Mouse (Mus musculus) kidney, adult 18-20 months (tissue): ENCODE results near the gene Slc25a47.
"Not testable (repeated sequence)": the region's sequence is repeated elsewhere in the genome, so short reads cannot be mapped to it uniquely, and the experiment has no call there.

ENCODE experiments used
- DNase-seq: peaks from one replicate; pipeline ENCODE4 v3.0.0; 2021

Gene Slc25a47

DNA sequence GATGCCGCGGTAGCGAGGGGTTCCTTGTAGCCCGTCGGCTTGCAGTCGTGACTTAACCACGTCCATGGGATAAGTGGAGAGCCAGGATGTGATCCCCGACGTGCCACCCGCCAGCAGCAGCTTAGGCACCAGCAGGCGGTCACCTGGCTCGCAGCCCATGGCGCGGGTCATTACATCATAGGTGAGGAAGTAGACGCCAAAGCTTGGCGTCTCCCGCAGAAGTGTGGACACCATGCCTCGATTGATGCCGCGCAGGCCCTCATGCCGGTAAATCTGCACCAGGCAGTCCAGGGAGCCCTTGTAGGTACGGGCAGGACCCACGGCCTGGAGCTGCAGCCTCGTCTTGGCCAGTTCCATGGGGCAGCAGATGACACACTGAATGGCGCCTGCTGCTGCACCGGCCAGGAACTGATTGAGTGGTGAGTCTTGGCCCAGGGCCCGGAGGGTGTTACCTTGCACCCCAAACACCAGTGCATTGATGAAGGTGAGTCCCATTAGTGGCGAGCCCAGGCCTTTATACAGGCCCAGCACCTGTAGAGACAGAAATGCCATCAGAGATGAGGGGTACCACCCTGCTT is 8.8 kb upstream of the Slc25a47 start:
- DNase-seq = no peak

DNA sequence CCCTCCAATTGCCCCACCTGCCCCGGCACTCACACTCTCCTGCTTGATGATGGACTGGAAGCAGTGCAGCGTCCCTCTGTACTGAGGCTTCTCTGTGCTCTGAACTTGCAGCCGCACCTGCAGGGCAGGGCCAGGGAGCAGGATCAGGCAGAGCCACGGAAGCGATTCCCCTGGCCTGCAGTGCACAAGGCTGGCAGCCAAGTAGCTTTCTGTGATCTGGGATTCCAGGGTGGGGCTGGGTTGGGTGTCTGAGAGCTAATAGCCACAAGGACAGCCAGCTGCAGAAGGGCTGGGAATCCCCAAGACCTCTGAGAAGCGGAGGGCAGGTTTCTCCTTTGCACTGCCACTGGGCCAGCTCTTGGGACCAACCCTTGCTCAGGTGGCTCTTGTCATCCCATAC is 8.2 kb upstream of the Slc25a47 start:
- no peak for DNase-seq

DNA sequence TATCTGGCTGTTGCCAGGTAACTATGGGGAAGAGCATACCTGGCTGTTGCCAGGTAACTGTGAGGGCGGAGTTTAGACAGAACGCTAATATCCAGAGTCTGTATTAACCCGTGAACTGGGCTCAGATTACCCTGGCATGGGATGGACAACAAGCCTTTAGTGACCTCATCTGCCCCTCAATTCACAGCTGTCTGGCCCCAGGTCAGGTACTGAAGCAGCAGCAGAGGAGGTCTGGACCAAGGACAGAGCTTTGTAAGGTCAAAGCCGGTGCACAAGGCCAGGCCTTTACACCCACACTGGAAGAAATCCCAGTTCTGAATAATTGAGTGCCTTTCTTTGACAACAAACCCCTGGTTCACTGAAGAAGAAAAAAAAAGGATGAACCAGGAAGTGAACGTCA is 6.2 kb upstream of the Slc25a47 start:
- DNase-seq = no peak

GRCm38 (mm10) chr12:108830358-108830757 is 5.5 kb upstream of the Slc25a47 start:
- no peak for DNase-seq

DNA sequence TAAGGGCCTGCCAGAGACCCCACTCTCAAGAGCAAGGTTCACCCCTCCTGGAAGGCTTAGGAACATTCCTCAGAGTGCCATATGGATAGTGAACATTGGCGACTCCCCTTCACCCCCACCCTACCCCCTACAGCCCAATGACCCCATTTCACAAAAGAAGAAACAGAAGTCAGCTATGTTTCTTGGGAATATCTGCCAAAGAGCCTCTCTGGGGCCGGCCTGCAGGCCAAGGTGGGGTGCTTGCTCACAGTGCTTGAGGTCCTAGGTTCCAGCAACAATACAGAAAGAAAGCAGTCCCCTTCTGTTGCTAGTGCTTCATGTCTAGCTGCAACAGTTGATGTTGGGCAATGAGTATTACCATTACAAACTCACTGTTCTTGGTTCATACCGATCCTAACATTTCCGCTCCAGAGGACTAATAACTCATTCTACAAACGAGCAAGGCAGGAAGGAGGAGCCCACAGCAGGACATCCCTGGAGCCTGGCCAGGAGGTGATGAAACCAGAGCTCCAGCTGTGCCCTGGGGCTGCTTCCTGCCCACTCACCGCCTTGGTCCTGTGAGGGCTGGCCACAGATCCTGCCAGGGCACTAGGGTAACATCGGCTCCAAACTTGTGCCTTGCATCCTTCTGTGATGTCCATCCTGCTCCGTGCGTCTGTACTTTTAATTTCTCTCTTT is 3.7 kb upstream of the Slc25a47 start:
- DNase-seq = peak; percentile 72

DNA sequence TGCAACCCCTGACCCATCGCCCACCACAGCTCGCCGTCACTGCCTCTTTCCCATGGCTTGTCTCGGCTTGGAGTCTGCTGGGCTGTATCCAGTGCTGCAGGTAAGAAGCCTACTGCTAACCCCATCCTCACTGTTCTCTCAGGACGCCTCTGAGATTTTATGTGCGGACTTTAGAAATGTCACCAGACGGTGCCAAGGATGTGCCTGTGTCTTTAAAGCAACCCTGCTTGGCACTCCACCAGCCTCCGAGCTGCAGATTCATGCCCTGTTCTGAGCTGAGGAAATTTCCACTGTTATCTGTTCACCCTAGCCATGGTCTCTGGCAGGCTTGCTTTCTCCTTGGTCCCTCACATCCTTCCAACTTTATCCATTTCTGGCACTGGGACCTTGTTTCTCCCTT is 3.0 kb upstream of the Slc25a47 start:
- peak; percentile 39 for DNase-seq

GRCm38 (mm10) chr12:108833408-108833807 is 2.4 kb upstream of the Slc25a47 start:
- DNase-seq = no peak

DNA sequence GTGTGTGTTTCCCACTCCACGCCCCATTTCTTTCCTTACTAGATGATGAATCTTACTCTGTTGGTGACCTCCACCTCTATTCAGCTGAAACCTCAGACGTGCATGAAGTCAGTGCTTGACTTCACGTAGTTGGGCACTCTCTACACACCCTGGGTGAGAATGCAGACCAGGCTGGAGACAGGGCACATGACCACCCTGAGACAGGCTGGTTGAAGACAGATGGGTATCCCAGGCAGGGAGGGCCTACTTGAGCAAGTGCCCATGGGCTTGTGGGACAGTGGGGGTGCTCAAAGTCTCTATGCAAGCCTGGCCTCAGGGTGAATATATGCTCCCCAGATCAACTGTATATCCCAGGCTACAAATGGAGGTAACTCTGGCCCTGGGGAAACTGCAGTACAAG is 1.5 kb upstream of the Slc25a47 start:
- DNase-seq = no peak

DNA sequence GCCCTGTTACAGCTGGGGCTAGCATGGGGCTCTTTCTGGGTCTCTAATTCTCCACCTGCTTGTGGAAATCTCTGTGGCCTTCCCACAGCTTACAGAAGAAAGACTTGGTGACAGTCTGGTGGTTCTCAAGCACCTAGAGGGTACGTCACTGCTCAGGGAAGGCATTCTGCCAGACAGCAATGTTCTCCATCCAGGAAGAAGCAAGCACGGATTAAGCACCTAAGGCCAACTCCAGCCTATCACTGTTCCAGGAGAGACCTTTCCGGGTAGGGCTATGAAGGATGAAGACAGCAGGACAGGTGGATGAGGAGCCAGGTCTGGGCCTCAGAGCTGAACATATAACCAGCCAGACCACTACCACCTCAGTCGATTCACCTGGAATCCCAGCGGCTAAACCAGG is 1.1 kb upstream of the Slc25a47 start:
- no peak for DNase-seq

DNA sequence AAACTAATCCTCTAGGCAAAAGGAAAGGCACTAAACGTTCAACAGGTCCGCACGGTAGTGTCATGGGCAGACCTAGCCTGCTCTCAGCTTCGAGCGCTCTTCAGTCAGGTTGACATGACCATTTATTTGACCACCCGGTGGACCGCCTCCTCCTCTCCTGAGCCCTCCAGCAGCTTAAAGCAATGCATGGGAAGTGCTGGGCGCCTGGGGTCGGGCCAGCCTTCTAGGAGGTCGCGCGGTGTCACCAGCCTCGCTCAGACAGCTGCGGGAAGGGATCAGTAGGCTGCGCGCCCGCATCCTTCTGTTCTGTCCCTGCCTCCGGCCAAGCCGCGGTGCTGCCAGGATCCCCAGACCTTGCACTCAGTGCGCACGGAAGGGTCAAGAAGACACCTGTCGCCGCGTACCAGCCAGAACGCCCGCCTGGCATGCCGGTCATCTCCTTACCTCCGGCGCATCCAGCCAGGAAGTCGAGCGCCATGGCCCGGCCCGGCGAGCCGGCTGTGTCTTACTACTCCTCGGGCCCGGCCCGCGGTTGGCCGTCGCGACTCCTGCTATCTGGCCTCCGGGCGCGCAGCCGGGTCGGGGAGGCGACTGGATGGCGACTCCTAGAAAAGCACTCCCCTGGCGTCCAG is 522 bp upstream of the Slc25a47 start:
- no peak for DNase-seq

DNA sequence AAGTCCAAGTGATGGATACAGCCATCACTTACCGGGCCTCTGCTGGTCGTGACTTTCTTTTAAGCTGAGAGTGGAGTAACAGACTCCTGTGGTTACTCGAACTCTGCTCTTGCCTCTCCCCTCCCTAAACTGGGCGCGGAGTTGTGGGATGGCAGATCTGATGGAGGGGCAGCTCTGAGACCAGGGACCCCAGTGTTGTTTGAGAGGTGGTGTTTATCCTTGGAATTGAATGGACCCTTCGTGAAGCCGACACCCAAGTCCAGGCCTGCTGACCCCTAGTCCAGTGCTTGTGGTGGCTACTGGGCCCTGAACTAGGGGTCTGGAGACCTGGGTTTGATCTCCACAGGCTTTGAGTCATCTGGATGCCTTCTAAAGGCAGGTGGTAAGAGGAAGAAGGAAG is 876 bp downstream of the Slc25a47 start:
- DNase-seq = no peak

GRCm38 (mm10) chr12:108841181-108841580 is 5.3 kb downstream of the Slc25a47 start:
- peak; percentile 47 for DNase-seq

- no peak for DNase-seq
Observed at GRCm38 (mm10) chr12:108842663-108843062, 6.8 kb downstream of the Slc25a47 start.

GRCm38 (mm10) chr12:108848033-108848432 is 12.2 kb downstream of the Slc25a47 start:
- not testable (repeated sequence) for DNase-seq

DNA sequence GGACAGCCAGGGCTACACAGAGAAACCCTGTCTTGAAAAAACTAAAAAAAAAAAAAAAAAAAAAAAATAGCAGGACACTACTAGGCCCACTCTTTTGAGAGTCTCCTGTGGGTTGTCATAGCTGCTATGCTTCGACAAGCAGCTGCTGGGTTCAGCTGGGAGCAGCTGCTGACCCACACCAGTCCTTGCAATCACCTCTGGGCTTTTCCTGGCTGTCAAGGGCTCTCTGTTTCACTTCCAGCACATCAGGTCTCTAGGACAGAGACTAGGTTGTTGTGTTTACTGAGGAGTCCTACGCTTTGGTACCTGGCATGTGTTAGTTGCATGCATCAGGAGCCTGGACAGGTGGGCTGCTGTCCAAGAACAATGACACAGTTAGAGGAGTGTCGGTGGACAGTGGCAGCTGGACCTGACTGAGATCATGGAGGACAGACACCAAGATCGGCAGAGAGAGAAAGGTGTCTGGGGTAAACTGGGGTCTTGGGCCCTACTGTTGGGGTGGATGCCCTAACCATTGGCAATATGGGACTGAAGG is 13.7 kb downstream of the Slc25a47 start:
- no peak for DNase-seq

- DNase-seq = peak; percentile 14
Observed at GRCm38 (mm10) chr12:108850129-108850528, 14.3 kb downstream of the Slc25a47 start.

DNA sequence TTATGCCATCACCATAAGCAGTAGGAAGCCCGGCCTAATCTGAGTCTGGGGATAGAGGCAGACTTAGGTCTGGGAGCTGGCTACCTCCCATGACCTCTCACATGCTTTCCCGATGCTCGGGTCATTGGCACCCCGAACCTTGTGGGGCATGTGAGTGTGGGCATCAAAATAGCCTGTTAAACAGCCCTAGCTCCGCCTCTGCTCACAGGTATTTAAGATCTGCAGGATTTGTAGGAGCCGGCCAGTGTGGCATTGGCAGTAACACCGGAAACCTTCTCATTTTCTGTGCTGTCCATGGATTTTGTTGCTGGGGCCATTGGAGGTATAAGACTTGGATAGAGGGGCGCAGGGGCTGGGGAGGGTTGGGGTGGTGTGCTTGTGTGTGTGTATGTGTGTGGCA is 15.0 kb downstream of the Slc25a47 start:
- DNase-seq = no peak

- DNase-seq = no peak
Observed at GRCm38 (mm10) chr12:108852822-108853221, 17.0 kb downstream of the Slc25a47 start.

DNA sequence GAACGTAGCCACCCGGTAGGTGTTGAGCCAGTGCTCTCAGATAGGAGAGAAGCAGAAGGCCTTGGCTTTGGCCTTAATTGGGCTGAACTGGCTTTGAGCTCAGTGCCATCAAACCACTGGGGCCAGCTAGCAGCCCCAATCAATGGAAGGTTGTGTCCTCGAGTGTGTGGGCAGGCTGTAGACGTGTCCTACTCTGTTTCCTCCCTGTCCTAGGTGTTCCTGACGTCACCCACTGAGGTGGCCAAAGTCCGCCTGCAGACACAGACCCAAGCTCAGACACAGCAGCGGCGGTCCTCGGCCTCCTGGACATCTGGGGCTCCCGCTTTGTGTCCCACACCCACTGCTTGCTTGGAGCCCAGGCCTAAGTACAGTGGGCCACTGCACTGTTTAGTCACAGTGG is 19.2 kb downstream of the Slc25a47 start:
- DNase-seq = no peak

- DNase-seq = no peak
Observed at GRCm38 (mm10) chr12:108856186-108856585, 20.3 kb downstream of the Slc25a47 start.

DNA sequence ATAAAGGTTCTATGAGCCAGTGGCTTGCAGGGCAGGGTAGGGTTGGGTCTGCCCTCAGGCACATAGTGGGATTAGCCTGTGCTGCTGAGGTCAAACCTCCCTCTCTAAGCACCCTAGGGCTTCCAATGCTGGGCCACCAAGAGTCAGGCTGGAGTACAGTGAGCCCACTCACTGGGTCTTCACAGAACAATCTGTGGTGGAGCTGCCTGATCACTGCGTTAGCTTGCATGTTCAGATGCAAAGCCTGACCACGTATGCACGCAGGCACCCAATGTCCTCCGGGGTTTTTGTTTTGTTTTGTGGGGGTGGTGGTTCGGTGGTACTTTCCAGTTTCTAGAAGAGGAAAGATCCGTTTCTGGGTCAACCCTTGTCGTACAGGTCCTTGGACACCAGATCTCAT is 21.3 kb downstream of the Slc25a47 start:
- no peak for DNase-seq

DNA sequence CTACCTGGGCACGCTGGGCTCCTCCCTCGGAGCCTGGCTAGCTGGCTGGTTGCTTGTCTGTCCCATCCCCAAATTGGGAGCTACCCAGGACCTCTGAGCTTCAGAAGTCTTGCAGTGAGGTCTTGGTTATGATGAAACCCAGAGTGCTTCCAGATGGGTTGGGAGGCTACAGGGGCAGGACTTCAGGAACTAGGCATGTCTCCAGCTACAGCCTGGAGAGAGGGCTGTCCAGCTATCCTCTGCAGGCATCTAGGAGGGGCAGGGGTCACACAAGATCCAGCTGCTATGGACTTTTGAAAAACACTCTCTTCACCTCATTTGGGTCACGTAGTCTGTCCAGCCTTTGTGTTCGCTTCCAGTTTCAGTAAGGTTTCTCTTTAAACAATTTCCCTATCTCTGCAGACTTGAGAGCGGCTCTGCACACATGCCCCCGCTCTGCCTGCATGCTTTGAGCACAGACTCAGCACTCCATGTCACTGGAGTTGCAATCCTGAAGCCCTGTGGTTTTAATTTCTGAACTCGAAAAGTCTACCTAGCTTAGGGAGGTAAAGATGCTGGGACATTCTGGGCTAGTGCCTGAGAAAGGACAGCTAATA is 21.8 kb downstream of the Slc25a47 start:
- peak; percentile 16 for DNase-seq

GRCm38 (mm10) chr12:108858486-108858885 is 22.6 kb downstream of the Slc25a47 start:
- DNase-seq = no peak

GRCm38 (mm10) chr12:108865007-108865494 is 29.2 kb downstream of the Slc25a47 start:
- DNase-seq = no peak
